Mouse (Mus musculus) C2C12 (cell line): ENCODE measurements at regions not wholly inside any gene's neighbourhood (a gene's known extent, or its start where the extent isn't known, plus 50 kb on each side); places are given as distances from the start of the nearest gene placed in this dataset.

Experiments
- CEBPB ChIP-seq: IDR thresholded peaks from one replicate; pipeline ENCODE4 v1.6.1; 2011; ENCODE audit warnings: low read depth, mild to moderate bottlenecking, control low read depth, moderate library complexity
- CTCF ChIP-seq: IDR thresholded peaks from one replicate; pipeline ENCODE4 v1.5.1; 2011; ENCODE audit not compliant: control insufficient read depth, insufficient read depth, insufficient read length
- FOSL1 ChIP-seq: IDR thresholded peaks from one replicate; pipeline ENCODE4 v1.8.0; 2011; ENCODE audit warnings: mild to moderate bottlenecking, low read length; ENCODE audit not compliant: poor library complexity, insufficient read depth, severe bottlenecking
- USF1 ChIP-seq: IDR thresholded peaks from one replicate; pipeline ENCODE4 v1.6.1; 2011; ENCODE audit warnings: low read depth, mild to moderate bottlenecking, control low read depth, moderate library complexity

- TF ChIP-seq CTCF (no peak), FOSL1 (no peak), CEBPB (no peak), USF1 (no peak)
Measured at GRCm38 (mm10) chr13:28856472-28856871, 97.0 kb downstream of the Sox4 start.
